Mouse (Mus musculus): Measurements from ENCODE around the gene Dlg2.

Dlg2 gene

DNA sequence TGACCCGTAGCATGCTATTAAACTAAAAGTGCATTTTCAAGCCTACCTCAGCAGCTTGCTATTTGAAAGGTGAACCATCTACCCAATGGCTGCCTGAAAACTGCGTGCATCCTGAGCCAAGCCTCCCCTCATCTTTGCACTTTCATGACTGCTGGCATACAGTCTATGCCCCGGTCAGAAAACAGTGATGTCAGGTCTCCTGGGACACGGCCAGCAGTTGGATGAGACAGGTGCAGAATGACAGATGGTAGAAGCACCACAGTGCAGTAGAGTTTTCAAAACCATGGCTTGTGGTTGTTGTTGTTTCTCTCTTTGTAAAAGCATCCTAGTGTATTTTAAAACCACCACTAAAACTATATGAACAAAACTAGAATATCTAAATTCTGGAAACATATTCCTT lies 1719.5 kb downstream of the Dlg2 start:
- peak; percentile 89 for ATAC-seq (ENCODE audit: insufficient number of reproducible peaks, low FRiP score, low TSS enrichment)

DNA sequence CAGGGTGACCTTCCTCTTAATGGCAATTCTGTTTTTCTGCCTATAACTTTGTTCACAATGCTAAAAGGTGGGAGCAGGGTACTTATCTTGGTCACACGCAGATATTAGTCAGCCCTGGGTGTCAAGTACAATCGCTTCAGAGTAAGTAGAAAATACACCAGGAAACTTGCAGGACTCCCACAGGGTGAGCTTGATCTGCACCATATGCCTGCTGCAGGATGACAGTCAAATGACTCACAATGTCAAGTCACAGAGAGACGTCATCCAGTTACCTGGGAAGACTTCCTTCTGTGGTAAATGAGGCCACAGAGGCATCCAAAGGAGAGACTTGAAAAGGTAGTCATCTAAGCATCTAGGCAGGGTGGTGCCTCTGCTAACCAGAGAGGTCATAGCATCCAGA lies 1721.1 kb downstream of the Dlg2 start:
- ATAC-seq (ENCODE audit: insufficient number of reproducible peaks, low FRiP score, low TSS enrichment) = 0 out of 2 replicates have a peak, but pooled peaks have one; percentile 26

DNA sequence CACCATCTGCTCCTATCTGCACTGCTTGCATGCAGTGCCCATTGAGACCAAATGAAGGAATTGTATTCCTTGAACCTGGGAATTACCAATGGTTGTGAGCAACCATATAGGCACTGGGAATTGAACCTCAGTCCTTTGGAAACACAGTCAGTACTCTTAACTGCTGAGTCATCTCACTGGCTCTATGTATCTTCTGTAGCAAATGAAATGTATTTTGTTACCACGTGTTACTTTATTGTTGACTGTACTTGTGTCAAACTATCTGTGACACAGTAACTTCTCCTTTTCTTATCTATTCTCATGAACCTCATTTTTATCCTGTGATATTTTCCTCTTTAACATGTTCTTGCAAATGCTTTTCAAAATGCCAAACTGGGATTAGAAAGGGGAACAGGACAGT lies 1722.7 kb downstream of the Dlg2 start:
- no peak for ATAC-seq (ENCODE audit: insufficient number of reproducible peaks, low FRiP score, low TSS enrichment)

DNA sequence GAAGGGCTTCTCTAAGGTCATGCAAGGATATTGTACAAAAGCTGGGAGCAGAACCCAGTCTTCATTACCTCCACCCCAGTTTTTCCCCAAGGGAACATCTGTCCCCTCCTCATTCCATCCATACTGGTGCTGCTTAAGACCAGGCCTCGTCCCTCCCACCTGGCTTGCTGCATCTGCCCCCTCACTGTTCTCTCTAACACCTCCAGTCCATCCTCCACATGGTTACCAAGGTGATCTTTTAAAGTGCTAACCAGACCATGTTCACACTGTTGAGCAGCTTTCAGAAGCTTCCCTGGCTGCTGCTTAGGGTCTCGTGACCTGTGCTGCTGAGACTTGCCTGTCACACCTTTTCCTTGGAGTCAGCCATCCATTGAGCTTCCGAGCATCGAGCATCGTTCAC lies 1734.2 kb downstream of the Dlg2 start:
- no peak for ATAC-seq (ENCODE audit: insufficient number of reproducible peaks, low FRiP score, low TSS enrichment)

DNA sequence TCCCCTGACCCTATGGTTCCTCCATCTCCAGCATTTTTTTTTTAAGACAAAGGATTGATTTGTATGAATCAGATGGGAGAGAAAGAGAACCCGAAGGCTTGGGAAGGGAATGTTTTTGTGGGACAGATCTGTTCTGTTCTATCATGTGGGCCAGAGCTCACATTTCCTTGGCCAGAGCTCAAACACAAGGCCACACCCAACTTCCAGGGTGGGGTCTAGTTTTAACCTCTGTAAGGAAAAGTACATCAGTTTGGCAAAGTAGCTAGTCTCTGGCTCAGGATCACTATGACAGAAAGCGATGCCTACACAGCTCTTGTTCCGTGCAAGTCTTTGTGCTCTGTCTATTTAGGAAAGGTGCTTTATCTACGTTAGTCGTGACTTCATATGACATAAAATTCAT lies 1737.3 kb downstream of the Dlg2 start:
- no peak for ATAC-seq (ENCODE audit: insufficient number of reproducible peaks, low FRiP score, low TSS enrichment)

DNA sequence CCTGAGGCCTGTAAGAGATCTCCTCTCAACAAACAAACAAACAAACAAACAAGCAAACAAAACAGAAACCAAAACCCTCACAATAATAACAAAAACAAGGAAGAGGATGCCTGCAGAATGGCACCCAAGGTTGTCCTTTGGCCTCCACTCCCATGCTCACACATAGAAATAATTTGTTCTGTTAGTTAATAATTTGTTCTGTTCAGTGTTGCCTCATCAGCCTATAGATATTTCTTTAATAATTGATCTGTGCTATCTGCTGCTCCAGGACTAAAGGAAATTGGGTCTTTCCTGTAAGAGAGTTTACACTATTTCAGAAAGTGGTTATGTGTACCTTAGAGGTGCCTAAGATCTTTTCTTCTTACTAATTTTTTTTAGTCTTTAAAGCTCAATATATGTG lies 1741.7 kb downstream of the Dlg2 start:
- ATAC-seq (ENCODE audit: insufficient number of reproducible peaks, low FRiP score, low TSS enrichment) = no peak

DNA sequence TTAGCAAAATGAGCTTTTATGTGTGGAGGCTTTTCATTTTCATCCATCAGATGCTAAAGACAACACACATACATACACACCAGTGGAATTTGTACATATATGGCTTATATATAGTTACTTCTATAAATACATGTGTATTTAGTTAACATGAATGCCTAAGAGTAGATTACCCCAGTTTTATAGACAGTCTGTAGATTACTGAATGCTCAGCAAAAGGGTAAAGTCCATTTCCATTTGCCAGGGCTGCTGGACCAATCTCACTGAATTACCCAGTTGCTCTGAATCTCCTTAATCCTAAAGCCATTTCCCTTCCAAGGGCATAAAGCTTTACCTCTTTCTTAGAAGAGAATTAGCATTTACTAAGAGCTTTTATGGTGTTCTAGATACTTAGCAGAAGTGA lies 1744.1 kb downstream of the Dlg2 start:
- no peak for ATAC-seq (ENCODE audit: insufficient number of reproducible peaks, low FRiP score, low TSS enrichment)

DNA sequence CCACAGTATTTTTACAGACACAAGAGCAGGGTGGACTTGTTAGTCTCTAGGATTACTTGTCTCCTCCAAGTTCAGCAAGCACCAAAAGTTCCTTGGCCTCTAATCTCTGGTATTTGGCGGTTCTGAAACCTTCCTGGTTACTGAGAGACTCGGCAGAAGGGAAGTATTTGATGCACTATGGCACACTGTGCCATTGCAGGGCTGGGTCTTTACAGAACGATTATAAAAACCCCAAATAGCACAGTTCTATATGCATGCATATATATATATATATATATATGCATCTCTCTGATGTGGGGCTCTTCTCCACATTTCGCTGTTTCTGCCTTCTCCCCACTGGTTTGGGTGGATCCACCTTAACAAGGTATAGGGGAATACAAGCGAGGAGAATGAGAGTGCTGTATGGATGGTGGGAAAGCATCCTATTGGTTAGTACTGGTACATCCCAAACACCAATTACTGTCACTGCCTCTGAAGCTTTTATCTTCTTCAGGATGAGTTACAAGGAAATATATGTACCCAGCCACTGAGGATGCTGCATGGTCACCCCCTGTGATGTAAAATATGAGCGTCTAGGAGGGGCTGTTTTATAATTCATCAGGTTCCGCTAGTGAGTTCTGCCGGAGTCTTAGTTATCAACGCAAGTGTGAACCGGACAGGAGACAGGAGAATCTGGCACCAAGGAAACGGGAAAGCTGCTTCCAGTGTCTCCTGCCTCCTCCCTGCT lies 1758.2 kb downstream of the Dlg2 start:
- peak; percentile 88 for ATAC-seq (ENCODE audit: insufficient number of reproducible peaks, low FRiP score, low TSS enrichment)

DNA sequence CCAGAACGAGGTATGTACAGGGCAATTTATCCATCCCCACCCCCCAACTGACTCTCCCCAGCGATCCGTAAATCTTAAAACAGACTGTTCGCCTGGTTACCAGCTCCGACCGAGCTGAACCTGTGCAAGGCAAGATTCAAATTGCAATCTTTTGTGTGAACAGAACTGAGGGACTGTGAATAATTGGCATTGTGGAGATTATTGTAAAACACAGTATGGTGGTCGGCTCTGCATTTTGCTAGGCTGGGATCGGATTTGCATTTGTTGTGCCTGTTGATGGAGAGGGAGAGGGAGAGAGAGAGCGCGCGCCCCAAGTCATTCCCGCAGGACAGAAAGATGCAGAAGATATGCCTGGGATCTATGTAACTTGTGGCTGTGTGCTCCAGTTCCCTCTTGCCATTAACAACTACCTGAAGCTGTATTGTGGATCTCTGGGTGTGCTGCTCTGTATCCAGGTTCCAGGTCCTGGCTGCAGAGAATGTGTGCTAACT lies 1759.1 kb downstream of the Dlg2 start:
- peak; percentile 32 for ATAC-seq (ENCODE audit: insufficient number of reproducible peaks, low FRiP score, low TSS enrichment)

DNA sequence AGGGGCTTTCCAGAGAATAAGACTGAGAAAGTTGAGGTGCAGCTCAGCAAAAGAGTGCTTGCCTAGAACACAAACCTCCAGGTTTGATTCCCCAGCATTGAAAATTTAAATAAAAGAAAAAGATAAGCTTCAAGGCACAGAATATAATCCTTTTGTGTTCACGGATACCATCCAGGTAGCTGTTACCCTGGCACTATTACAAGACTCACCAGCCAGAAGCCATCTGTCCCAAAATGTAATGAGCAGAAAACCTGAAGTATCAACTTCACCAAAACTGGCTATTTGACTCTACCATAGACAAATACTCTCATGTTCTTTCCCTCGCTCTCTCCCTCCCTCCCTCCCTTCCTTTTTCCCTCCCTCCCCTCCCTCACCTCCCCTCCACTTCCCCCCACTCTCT lies 1764.4 kb downstream of the Dlg2 start:
- peak; percentile 91 for ATAC-seq (ENCODE audit: insufficient number of reproducible peaks, low FRiP score, low TSS enrichment)

DNA sequence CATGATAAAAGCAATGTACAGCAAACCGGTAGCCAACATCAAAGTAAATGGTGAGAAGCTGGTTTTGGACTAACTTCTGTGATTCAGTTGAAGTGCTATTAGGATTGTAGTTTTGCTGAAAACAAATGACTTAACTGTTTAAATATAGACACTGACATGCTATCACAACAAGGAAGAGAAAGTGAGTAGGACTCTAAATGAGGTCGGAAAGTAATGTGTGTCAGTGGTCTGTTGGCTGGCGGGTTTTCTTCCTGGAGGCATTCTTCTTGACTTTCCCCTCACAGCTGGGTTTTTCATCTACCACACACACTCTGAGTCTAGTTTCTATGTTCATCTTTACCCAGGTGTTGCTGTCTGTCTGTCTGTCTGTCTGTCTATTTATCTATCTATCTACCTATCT lies 1771.1 kb downstream of the Dlg2 start:
- no peak for ATAC-seq (ENCODE audit: insufficient number of reproducible peaks, low FRiP score, low TSS enrichment)

DNA sequence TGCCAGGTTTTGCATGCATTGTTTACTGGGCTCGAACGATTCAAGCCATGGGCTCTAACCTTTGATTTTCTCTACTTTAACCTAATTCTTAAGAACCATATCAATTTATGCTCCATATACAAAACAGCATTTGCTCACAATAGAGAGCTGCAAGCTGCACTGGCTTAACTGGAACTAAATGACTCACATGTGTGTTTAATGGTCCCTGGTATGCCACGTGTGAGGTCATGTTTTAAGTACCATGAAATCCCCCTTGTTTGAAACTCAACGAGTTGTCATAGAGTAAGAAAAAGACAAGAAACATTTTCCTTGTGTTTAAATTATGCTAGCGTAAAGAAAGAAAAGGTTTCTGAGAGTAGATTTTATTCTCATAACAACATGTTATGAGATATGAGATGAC lies 1772.1 kb downstream of the Dlg2 start:
- ATAC-seq (ENCODE audit: insufficient number of reproducible peaks, low FRiP score, low TSS enrichment) = no peak

DNA sequence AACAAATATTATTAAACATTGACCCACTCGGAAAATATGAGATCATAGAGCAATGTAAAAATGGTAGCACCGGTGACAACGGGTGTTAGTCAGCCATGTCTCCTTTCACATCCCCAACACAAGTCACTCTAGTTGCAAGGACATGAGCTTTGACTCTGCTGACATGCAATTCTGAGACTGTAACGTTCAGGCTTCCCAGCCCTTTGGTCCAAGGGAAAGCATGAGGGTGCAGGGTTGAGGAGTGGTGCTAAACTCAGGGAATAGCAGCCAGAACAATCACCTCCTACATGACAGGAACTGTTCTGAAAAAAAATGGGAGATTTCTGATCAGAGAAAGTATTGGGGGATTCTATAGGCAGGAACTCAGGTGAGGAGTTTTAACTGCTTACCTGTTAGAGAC lies 1781.7 kb downstream of the Dlg2 start:
- ATAC-seq (ENCODE audit: insufficient number of reproducible peaks, low FRiP score, low TSS enrichment) = no peak

DNA sequence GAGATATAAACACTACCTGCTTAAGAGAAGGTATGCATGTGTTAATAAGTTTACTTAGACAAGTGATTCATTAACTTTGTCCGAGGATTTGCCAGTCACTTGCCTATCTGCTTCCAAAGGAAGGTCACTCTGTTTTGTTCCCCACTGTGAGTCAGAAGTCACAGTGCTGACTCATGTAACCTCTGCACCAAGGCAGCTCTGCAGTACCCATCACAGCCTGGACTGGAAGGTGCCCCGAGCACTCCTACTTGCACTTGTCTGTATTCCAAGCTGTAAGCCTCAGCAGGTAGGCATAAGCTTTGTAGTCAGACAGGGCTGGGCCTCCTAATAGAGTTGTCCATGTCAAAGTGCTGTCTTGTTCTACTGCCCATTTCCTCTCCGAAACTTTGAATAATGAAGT lies 1782.2 kb downstream of the Dlg2 start:
- ATAC-seq (ENCODE audit: insufficient number of reproducible peaks, low FRiP score, low TSS enrichment) = 0 out of 2 replicates have a peak, but pooled peaks have one; percentile 41

DNA sequence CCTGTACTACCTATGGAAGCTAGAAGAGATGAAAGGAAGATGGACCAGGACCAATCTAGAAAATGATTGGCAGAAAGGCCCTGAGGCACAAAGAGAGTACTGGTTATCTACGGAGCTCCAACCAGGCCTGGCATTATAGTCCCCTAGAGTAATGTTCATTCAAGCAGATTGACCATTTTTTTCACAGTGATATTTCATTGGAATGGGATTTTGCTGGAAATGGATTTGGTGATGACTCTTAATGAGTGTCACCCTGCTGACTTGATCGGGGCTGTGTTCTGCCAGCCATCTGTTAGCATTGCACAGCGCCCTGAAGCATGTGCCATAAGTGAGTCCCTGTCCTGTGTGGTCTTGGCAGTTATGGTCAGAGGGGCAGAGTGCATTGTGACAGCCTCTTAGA lies 1787.9 kb downstream of the Dlg2 start:
- ATAC-seq (ENCODE audit: insufficient number of reproducible peaks, low FRiP score, low TSS enrichment) = peak; percentile 96

DNA sequence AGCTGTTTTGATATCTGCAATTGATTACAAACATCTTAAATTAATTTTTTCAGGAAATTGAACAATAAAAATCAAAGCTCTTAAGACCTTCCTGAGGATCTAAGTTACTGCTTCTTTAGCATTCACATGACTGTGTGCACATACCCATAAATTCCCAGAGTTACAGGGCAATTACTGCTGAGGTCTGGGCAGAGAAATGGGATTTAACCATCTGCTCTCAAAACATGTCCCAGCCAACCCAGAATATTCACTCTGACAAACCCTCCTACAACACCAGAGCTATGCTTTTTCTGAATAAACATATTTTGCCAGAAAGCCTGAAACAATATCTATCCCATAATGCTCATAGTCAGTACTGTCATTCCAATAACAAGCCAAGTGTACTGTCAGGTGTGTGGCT lies 1788.5 kb downstream of the Dlg2 start:
- peak; percentile 79 for ATAC-seq (ENCODE audit: insufficient number of reproducible peaks, low FRiP score, low TSS enrichment)

DNA sequence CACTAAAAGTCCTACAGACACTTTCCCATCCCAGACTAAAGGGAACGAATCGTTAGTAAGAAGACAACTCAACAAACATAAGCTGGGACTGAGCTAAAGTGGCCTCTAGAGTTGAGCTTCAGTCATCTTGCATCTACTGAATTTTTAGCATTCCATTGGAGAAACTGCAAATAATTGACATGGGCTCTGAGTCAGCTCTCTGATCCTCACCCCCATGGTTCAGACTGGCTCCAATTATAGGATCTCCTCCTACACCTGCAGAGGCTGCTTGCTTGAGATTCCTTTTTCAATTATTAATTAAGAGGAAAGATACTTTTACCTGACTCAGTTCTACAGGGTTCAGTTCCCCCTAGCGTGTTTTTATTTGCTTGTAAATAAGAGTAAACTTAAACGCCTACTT lies 1798.9 kb downstream of the Dlg2 start:
- no peak for ATAC-seq (ENCODE audit: insufficient number of reproducible peaks, low FRiP score, low TSS enrichment)

DNA sequence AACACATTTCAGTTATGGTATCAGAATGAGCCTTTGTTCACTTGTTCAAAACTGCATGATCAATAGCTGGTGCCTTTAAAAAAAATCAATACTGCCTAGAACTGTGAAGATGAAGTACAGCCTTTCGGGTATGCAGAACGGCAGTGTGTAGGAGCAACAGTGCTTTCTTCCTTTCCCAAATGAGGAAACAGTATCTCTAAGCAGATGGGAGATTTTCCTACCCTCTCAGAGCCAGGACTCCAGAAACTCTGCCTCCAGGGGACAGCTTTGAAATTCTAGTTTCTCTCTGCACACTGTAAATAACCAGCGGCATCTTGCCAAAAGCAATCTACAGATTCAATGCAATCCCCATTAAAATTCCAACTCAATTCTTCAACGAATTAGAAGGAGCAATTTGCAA lies 1801.2 kb downstream of the Dlg2 start:
- ATAC-seq (ENCODE audit: insufficient number of reproducible peaks, low FRiP score, low TSS enrichment) = 0 out of 2 replicates have a peak, but pooled peaks have one; percentile 40

DNA sequence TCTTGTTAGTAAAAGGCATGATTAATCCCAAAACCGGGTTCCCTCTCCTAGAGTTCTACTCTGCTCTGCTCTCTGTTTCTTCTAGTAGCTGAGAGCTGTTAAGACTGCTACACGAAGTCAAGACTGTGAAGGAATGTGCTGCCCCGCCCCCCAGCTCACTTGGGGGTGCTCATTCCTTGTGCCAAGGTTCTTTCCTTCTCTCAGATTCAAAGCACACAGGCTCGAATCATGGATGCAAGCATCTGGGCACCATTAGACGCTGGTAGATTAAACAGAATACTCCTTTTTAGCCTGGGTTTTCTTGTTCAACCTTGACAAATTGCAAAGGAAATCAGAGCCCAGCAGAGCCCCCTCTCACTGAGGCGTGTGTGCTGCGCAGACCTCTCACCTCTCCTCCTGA lies 1804.5 kb downstream of the Dlg2 start:
- no peak for ATAC-seq (ENCODE audit: insufficient number of reproducible peaks, low FRiP score, low TSS enrichment)

DNA sequence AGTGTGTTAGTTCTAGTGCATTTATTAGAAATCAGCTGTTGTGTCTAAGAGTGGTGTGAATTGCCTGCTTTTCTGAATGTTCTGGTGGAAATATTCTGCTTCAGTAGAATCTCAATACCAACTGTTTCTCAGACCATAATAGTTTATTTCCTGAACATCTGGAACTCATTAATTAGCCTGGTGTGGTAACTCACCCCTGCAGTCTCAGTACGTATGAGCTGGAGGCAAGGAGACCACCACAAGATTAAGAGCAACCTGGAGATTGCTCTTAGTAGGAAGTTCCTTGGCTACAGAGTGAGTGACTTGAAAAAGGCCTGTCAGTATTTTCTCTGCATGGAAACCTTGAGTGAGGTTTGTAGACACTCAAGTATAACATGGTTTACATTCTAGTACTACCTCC lies 1810.6 kb downstream of the Dlg2 start:
- no peak for ATAC-seq (ENCODE audit: insufficient number of reproducible peaks, low FRiP score, low TSS enrichment)

DNA sequence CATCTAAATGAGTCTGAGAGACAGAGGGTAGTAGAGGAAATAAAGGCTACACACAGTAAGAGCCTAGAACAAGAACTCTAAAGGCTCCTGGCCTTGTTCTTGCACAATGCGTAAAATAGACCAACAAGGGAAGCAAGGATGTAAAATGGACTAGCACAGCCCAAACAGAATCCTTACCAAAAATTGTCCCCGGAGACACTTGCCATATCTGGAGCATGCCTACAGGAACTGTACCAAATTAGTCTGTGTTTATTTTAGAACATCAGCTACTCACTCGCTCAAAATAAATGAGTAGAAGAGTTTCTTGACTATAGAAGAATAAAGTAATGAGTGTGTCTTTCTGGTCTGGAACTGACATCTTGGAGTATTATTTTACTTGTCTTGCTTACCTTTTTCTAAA lies 1812.3 kb downstream of the Dlg2 start:
- no peak for ATAC-seq (ENCODE audit: insufficient number of reproducible peaks, low FRiP score, low TSS enrichment)

DNA sequence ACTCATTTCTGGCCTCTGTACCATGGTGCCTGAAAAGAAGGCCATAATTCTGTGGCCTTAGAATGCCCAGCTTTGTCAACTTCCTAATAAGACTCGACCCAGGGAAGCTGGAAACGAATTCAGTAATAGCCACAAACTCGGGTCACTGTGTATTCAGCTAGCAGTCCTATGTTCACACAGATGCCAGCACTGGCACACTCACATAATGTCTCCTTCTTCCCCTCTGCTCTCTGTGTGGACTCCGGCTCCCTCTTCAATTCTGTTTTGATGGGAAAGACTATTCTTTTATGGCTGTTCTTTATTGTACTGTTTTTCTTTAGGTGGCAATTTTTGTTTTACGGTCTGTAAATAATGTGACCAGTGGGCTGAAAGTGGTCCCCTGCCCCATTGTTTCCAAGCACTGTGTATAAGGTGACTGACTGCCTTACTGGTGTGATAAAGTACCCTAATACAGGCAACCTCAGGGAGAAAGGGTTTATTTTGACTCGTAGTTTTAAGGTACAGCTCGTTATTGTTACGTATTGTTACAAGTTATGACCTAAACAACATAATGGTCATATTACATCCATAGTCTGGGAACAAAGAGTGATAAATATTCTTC lies 1816.5 kb downstream of the Dlg2 start:
- ATAC-seq (ENCODE audit: insufficient number of reproducible peaks, low FRiP score, low TSS enrichment) = no peak
